17 mouse cellular contexts compared by ENCODE assay signal in the genomic region with DNA sequence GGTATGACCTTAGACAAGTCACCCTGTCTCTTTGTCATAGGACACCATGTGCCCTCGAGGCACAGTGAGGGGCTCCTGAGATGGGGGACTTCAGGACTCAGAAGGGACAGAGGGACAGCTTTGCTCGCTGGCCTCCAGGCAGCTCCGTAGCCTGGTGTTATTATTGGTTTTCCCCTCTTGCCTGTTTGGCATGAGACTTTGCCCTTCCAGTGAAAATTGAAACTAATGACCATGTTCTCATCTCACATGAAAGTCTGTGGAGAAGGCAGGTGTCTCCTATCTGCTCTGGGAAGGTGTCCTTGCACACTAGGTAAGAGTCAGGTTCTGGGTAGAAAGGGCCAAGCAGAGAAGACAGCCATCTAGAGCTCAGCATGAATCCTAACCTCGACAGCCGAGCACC.
A peak's percentile ranks its signal among the peaks of the same experiment; 100 is the strongest.
DNase-seq lines count a peak whose midpoint lies in the region; ATAC-seq and TF ChIP-seq lines count a peak whose summit lies in the region.
"Had no signal": no experiment of that assay in that cellular context is flagged by ENCODE, and none has a peak within 500 bp of the region (broad histone marks: within the 10 kb centered on the region; RNA-seq: fewer than 3 reads in every experiment).

No protein-coding gene starts in this region.

- no peak overlapping the region for H3K4me3 ChIP-seq in heart, adult 2 months
- no peak overlapping the region for H3K4me3 ChIP-seq in thymus, adult 2 months (ENCODE audit: control insufficient read depth, insufficient read depth, low read length)
- no peak overlapping the region for H3K4me3 ChIP-seq in limb, embryonic 10.5 days
- H3K4me3 ChIP-seq: embryonic facial prominence, embryonic 10.5 days; heart, embryonic 15.5 days; hindbrain, embryonic 13.5 days had no signal

- H3K36me3 ChIP-seq in heart, adult 2 months (ENCODE audit: control insufficient read depth, insufficient read depth, low read length): no peaks in the 10 kb centered on the region
- no peaks in the 10 kb centered on the region for H3K36me3 ChIP-seq in thymus, adult 2 months (ENCODE audit: control insufficient read depth, insufficient read depth, low read length)
- no peaks in the 10 kb centered on the region for H3K36me3 ChIP-seq in limb, embryonic 10.5 days
- H3K36me3 ChIP-seq: embryonic facial prominence, embryonic 10.5 days; heart, embryonic 15.5 days; hindbrain, embryonic 13.5 days had no signal

- H3K9me3 ChIP-seq in limb, embryonic 10.5 days (replicated peaks): no peaks in the 10 kb centered on the region
- H3K9me3 ChIP-seq: embryonic facial prominence, embryonic 10.5 days; heart, embryonic 15.5 days; hindbrain, embryonic 13.5 days had no signal

- H3K27ac ChIP-seq in heart, adult 2 months: peak overlapping the region; percentile 78
- peak overlapping the region; percentile 19; the same call in 1 of the 2 replicates for H3K27ac ChIP-seq in thymus, adult 2 months (ENCODE audit: control insufficient read depth, insufficient read depth, low read length)
- H3K27ac ChIP-seq in limb, embryonic 10.5 days: 0 out of 2 replicates have a peak overlapping the region, but pooled peaks have one; percentile 42
- H3K27ac ChIP-seq: hindbrain, embryonic 13.5 days; hindbrain, postnatal 0 days had no signal

- TF ChIP-seq POLR2A in heart, adult 2 months (IDR thresholded peaks at IDR 0.05; ENCODE audit: insufficient read depth, low read depth, low read length): no peak
- no peak for TF ChIP-seq POLR2A in thymus, adult 2 months (IDR thresholded peaks at IDR 0.05; ENCODE audit: control insufficient read depth, extremely low read depth, insufficient read depth, low read length, poor library complexity)

- no peak for DNase-seq in heart, adult 2 months
- DNase-seq in heart, adult 8-10 months (ENCODE audit: low spot score): no peak
- DNase-seq in thymus, adult 2 months: no peak
- DNase-seq in thymus, postnatal 25 days: no peak
- DNase-seq in limb, embryonic 10.5 days (ENCODE audit: low spot score): no peak
- no peak for DNase-seq in retina, postnatal 1 day
- DNase-seq: adrenal gland, adult 2 months; adrenal gland, postnatal 25 days; cerebellum, adult 2 months; cerebellum, postnatal 10 days; kidney, adult 11 months had no signal

- H3K79me2 ChIP-seq in heart, adult 2 months (replicated peaks; ENCODE audit: control insufficient read depth, insufficient read depth, low read length): no peaks in the 10 kb centered on the region

- WGBS in heart, adult 2 months: 77% methylated on average over 5 of the region's 5 CpGs
- WGBS in thymus, adult 2 months: 73% methylated on average over 5 of the region's 5 CpGs
- WGBS in limb, embryonic 10.5 days: 78% methylated on average over 5 of the region's 5 CpGs

- no peak for ATAC-seq in frontal cortex, adult (ENCODE audit: low TSS enrichment)
- ATAC-seq: forebrain, embryonic 14.5 days; hindbrain, postnatal 0 days had no signal

- TF ChIP-seq CTCF in heart, adult 2 months (IDR thresholded peaks at IDR 0.05): no peak
- TF ChIP-seq CTCF in thymus, adult 2 months (IDR thresholded peaks at IDR 0.05; ENCODE audit: borderline replicate concordance, control insufficient read depth, extremely low read depth, insufficient read depth, low read length, poor library complexity): no peak

- H3K27me3 ChIP-seq in heart, adult 2 months (ENCODE audit: control insufficient read depth, insufficient read depth, low read length): no peaks in the 10 kb centered on the region
- no peaks in the 10 kb centered on the region for H3K27me3 ChIP-seq in thymus, adult 2 months (ENCODE audit: control insufficient read depth, insufficient read depth, low read length)
- peaks cover 11% of the 10 kb centered on the region; the same call in 1 of the 2 replicates for H3K27me3 ChIP-seq in limb, embryonic 10.5 days (ENCODE audit: low read depth, poor library complexity, severe bottlenecking)

- H3K4me1 ChIP-seq in heart, adult 2 months (ENCODE audit: control insufficient read depth, insufficient read depth, low read length): peaks cover 6% of the 10 kb centered on the region
- no peaks in the 10 kb centered on the region for H3K4me1 ChIP-seq in thymus, adult 2 months (replicated peaks; ENCODE audit: control insufficient read depth, insufficient read depth, low read length)
- H3K4me1 ChIP-seq in limb, embryonic 10.5 days: peaks cover 36% of the 10 kb centered on the region

- intact Hi-C loops in heart, adult 2 months (cut with DNase I): loop anchor here (2.0 to 5.0 kb wide), 3 partner anchors 79 to 308 kb away; partner anchors contain the start of gene Vegfa

- TF ChIP-seq EP300 in heart, adult 2 months (IDR thresholded peaks at IDR 0.05; ENCODE audit: insufficient read depth, low read depth, low read length): no peak

- no peak overlapping the region for H3K9ac ChIP-seq in heart, adult 2 months (ENCODE audit: low read depth, low read length)
- H3K9ac ChIP-seq: heart, embryonic 15.5 days; hindbrain, embryonic 13.5 days had no signal

Comparison
In these comparisons a context has a peak if more than half of its experiments do, and no peak if none do; other contexts are left out.
1. H3K27ac ChIP-seq: peak in every context shown above with its lines; median percentile 78 in heart, adult 2 months; 42 in limb, embryonic 10.5 days; 19 in thymus, adult 2 months.